Mouse (Mus musculus) kidney, embryonic 14.5 days (tissue): ENCODE measurements around the gene Tmcc2. TPM values are rescaled to one million over a fixed set of nuclear protein-coding genes. Genes with fewer than 3 reads are reported as not detected.
A peak's percentile ranks its signal among the peaks of the same experiment; 100 is the strongest.

Experiments
- ATAC-seq: fragments of 200-750 bp; cut with Nextera tagmentation; 2 replicates; pipeline ENCODE4 v1.8.0; 2017; ENCODE audit warnings: moderate number of reproducible peaks, mild to moderate bottlenecking, moderate TSS enrichment, moderate library complexity; ENCODE audit not compliant: low FRiP score, low TSS enrichment
- H3K27ac ChIP-seq: fragments of 300-500 bp; sonication (generic); 2 replicates; pipeline ENCODE4 v1.5.1; 2014; ENCODE audit warnings: low read depth, mild to moderate bottlenecking, low read length, moderate library complexity, mixed read lengths
- H3K27me3 ChIP-seq: fragments of 300-500 bp; sonication (generic); 2 replicates; pipeline ENCODE4 v1.6.1; 2014; ENCODE audit warnings: mild to moderate bottlenecking, low read length; ENCODE audit not compliant: control insufficient read depth, insufficient read depth
- H3K36me3 ChIP-seq: fragments of 300-500 bp; sonication (generic); 2 replicates; pipeline ENCODE4 v1.6.1; 2014; ENCODE audit warnings: low read length, mixed read lengths; ENCODE audit not compliant: control insufficient read depth, insufficient read depth
- H3K4me1 ChIP-seq: fragments of 300-500 bp; sonication (generic); 2 replicates; pipeline ENCODE4 v1.6.1; 2014; ENCODE audit warnings: low read length, mixed read lengths; ENCODE audit not compliant: control insufficient read depth, insufficient read depth
- H3K4me2 ChIP-seq: fragments of 300-500 bp; sonication (generic); replicated peaks from 2 replicates; pipeline ENCODE4 v1.6.1; 2014; ENCODE audit warnings: low read depth, mild to moderate bottlenecking, low read length
- H3K4me3 ChIP-seq: fragments of 300-500 bp; sonication (generic); 2 replicates; pipeline ENCODE4 v1.5.1; 2014; ENCODE audit warnings: mild to moderate bottlenecking, low read length
- H3K9ac ChIP-seq: fragments of 300-500 bp; sonication (generic); 2 replicates; pipeline ENCODE4 v1.6.1; 2014; ENCODE audit warnings: low read depth, mild to moderate bottlenecking, low read length, moderate library complexity
- H3K9me3 ChIP-seq: fragments of 300-500 bp; sonication (generic); 2 replicates; pipeline ENCODE4 v1.6.1; 2016; ENCODE audit warnings: low read length; ENCODE audit not compliant: control insufficient read depth
- WGBS: fragments of 180-500 bp; shearing (Covaris S2); extraction: QIAGEN DNeasy Blood & Tissue Kit; methylation state at CpG from one replicate; pipeline ENCODE4 v1.1.7; 2014; 5-methylcytosine and 5-hydroxymethylcytosine counted together
- polyA plus RNA-seq: library from polyadenylated mRNA; unstranded; fragments of >200 nt; fragmentation: Nextera tagmentation; extraction: Ambion mirVana; gene quantifications from 2 replicates; pipeline ENCODE4 v1.2.1, GENCODE M21; 2014

Tmcc2 gene
- polyA plus RNA-seq, 1 experiment from 2014 or later = 6.2 TPM

DNA sequence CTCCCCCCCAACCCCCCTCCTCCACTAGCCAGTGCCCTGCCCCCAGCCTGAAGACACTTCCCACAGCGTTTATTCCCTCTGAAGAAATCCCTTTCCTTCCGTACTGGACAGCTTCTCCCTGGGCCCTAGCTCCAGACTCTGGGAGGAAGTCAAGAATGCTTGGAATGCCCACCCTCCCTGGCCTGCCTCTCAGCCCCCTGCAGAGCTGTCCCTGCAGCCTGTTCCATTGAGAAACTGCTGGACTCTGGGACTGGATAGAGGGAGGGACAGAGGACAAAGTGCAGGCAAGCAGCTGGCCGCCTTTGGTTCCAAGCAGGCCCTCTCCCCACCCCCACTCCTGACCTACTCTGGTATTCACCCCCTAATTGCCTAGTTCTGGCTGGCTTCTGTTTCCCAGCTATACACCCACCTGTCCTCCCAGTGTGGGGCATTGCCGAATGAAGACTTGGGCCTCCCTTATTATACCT, 57.4 kb downstream of the Tmcc2 start:
- Histone ChIP-seq H3K4me3 (no peak overlapping the region), H3K36me3 (no peaks in the 10 kb centered on the region), H3K9ac (no peak overlapping the region), H3K27me3 (no peaks in the 10 kb centered on the region), H3K9me3 (no peaks in the 10 kb centered on the region), H3K27ac (peak overlapping the region; percentile 90; the same call in 1 of the 2 replicates), H3K4me2 (no peak overlapping the region), H3K4me1 (peaks cover 32% of the 10 kb centered on the region)
- 7% methylated on average over 4 of the region's 4 CpGs for WGBS
- peak; percentile 84 for ATAC-seq

DNA sequence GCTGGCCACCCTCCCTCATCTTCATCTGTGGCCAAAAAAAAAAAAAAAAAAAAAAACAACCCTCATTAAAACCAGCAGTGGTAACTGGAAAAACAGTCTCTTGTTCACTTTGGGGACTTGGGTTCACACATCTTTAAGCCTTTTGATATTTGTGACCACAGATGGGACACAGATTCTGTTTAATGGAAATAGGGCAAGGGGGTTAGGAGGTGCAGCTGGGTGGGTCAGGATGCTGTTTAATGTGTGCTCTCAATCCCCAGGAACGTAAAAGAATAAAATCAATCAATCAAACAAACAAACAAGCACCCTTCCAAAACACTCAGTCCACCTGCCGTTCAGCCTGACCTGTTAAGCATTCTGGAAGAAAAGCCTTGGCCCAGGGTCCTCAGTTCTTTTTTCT, 57.9 kb downstream of the Tmcc2 start:
- ATAC-seq = no peak
- peaks cover 32% of the 10 kb centered on the region for H3K4me1 ChIP-seq
- H3K27ac ChIP-seq = peak overlapping the region; percentile 90; the same call in 1 of the 2 replicates

DNA sequence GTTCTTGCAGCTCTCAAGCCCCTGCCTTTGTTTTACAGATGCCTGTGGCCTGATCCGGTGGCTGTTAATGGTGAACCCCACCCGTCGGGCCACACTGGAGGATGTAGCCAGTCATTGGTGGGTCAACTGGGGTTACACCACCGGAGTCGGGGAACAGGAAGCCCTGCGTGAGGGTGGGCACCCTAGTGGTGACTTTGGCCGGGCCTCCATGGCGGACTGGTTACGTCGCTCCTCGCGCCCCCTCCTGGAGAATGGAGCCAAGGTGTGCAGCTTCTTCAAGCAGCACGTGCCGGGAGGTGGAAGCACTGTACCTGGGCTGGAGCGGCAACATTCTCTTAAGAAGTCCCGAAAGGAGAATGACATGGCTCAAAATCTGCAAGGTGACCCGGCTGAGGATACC, 59.8 kb downstream of the Tmcc2 start:
- Histone ChIP-seq H3K9ac (no peak overlapping the region), H3K27ac (no peak overlapping the region), H3K4me1 (peaks cover 31% of the 10 kb centered on the region), H3K27me3 (no peaks in the 10 kb centered on the region), H3K4me3 (no peak overlapping the region), H3K36me3 (no peaks in the 10 kb centered on the region), H3K4me2 (no peak overlapping the region), H3K9me3 (no peaks in the 10 kb centered on the region)
- WGBS = 88% methylated on average over 17 of the region's 17 CpGs
- no peak for ATAC-seq

More for the DNA sequence above, 57.9 kb downstream of the Tmcc2 start:
- H3K9me3 ChIP-seq = no peaks in the 10 kb centered on the region
- no peak overlapping the region for H3K9ac ChIP-seq
- no peak overlapping the region for H3K4me2 ChIP-seq
- 4% methylated on average over 2 of the region's 2 CpGs for WGBS
- no peaks in the 10 kb centered on the region for H3K27me3 ChIP-seq
- no peak overlapping the region for H3K4me3 ChIP-seq
- no peaks in the 10 kb centered on the region for H3K36me3 ChIP-seq

DNA sequence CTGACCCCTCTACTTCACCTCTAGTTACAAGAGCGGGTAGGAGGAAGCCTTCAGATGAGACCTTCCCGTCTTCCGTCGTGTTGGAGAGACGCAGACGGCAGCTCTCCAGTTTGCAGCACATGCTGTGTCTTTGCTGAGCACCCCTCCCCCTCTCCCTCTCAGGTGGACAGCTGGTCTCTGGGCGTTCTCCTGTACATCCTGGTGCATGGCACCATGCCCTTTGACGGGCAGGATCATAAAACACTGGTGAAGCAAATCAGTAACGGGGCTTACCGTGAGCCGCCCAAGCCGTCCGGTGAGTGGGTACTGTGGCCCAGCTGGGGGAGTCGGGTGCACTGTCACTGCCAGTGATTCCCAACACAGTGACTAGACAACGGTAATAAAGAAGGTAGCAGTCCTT, 60.7 kb downstream of the Tmcc2 start:
- no peaks in the 10 kb centered on the region for H3K36me3 ChIP-seq
- H3K9ac ChIP-seq = no peak overlapping the region
- H3K4me1 ChIP-seq = peaks cover 26% of the 10 kb centered on the region
- no peak overlapping the region for H3K4me3 ChIP-seq
- no peaks in the 10 kb centered on the region for H3K9me3 ChIP-seq
- H3K27me3 ChIP-seq = no peaks in the 10 kb centered on the region
- no peak for ATAC-seq
- H3K27ac ChIP-seq = no peak overlapping the region
- 57% methylated on average over 15 of the region's 15 CpGs for WGBS
- H3K4me2 ChIP-seq = no peak overlapping the region

DNA sequence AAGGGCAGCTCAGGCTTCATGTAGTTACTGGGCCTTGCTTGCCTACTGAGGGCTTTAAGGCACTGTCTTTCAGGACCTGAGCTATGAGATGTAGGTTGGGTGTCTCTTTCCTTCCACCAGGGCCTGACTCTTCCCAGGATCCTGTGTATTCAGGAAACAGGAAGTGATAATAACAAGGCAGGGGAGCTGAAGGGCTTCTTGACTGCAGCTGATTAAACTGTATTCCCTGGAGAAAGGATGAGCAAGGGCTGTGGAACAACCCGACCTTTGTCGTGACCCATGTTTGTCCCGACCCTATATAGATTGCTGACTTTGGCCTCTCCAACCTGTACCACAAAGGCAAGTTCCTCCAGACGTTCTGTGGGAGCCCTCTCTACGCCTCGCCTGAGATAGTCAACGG, 61.4 kb downstream of the Tmcc2 start:
- 85% methylated on average over 7 of the region's 7 CpGs for WGBS
- ATAC-seq = no peak
- Histone ChIP-seq H3K4me2 (no peak overlapping the region), H3K4me1 (peaks cover 19% of the 10 kb centered on the region), H3K9ac (no peak overlapping the region), H3K9me3 (no peaks in the 10 kb centered on the region), H3K27me3 (no peaks in the 10 kb centered on the region), H3K4me3 (no peak overlapping the region), H3K36me3 (no peaks in the 10 kb centered on the region), H3K27ac (no peak overlapping the region)

DNA sequence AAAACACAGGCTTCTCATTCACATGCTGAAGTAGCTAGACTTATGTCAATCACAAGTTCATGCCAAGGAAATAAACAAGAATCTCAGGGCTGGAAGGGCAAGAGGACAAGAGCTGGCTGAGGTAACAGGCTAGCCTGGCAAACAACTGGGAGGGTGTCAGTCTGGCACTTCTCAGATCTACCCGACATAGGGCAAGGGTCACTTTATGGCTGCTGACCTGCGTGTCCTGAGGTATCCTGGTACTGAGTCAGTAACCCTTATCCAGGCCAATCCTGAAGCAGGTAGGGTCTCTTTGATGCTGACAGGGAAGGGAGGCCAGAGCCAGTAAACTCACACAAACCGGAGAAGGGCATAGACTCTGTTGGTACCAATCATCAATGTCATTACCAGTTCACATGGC, 62.5 kb downstream of the Tmcc2 start:
- Histone ChIP-seq H3K4me2 (no peak overlapping the region), H3K36me3 (no peaks in the 10 kb centered on the region), H3K27ac (no peak overlapping the region), H3K9ac (no peak overlapping the region), H3K4me1 (peaks cover 9% of the 10 kb centered on the region), H3K27me3 (no peaks in the 10 kb centered on the region), H3K4me3 (no peak overlapping the region), H3K9me3 (no peaks in the 10 kb centered on the region)
- WGBS = 37% methylated on average over 3 of the region's 3 CpGs
- no peak for ATAC-seq

DNA sequence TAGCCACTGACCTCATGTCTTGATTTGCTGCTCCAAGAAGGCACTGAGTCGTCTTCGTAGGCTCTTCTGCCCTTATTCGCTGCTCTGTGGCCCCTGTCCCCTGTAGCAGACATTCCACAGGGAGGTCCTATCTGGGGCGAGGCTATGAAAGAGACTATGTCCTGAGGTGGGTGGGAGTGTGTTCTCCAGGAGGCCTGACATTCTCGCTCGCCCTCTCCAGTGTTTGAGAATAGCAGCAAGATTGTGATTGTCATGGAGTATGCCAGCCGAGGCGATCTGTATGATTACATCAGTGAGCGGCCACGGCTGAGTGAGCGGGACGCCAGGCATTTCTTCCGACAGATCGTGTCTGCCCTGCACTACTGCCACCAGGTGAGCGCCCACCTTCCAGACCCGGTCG, 63.6 kb downstream of the Tmcc2 start:
- Histone ChIP-seq H3K9me3 (no peaks in the 10 kb centered on the region), H3K9ac (no peak overlapping the region), H3K27ac (no peak overlapping the region), H3K4me2 (no peak overlapping the region), H3K36me3 (no peaks in the 10 kb centered on the region), H3K27me3 (no peaks in the 10 kb centered on the region), H3K4me3 (no peak overlapping the region), H3K4me1 (peaks cover 10% of the 10 kb centered on the region)
- WGBS = 63% methylated on average over 17 of the region's 17 CpGs
- ATAC-seq = no peak

DNA sequence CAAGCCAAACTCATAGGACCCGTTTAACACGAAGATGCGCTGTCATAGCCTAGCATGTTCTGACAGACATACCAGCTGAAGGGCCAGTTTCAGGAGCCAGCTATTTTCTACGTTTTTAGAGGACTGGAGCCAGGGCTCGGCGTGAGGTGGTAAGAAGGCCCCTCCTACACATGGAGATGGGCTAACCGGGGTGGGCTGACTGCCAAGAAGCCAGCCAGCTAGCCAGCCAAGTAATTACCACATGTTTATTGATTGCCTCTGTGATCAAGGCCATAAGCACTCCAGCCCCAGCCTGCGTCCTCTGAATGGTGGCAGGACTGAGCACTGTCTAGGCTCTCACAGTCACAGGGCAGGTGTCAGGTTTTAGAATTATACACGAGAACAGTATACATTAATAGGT, 64.3 kb downstream of the Tmcc2 start:
- H3K27me3 ChIP-seq = no peaks in the 10 kb centered on the region
- H3K4me1 ChIP-seq = peaks cover 11% of the 10 kb centered on the region
- no peaks in the 10 kb centered on the region for H3K36me3 ChIP-seq
- H3K9me3 ChIP-seq = no peaks in the 10 kb centered on the region
- no peak for ATAC-seq
- 0 out of 2 replicates have a peak overlapping the region, but pooled peaks have one; percentile 10 for H3K27ac ChIP-seq
- no peak overlapping the region for H3K4me3 ChIP-seq
- WGBS = 41% methylated on average over 9 of the region's 9 CpGs
- H3K4me2 ChIP-seq = no peak overlapping the region
- no peak overlapping the region for H3K9ac ChIP-seq

DNA sequence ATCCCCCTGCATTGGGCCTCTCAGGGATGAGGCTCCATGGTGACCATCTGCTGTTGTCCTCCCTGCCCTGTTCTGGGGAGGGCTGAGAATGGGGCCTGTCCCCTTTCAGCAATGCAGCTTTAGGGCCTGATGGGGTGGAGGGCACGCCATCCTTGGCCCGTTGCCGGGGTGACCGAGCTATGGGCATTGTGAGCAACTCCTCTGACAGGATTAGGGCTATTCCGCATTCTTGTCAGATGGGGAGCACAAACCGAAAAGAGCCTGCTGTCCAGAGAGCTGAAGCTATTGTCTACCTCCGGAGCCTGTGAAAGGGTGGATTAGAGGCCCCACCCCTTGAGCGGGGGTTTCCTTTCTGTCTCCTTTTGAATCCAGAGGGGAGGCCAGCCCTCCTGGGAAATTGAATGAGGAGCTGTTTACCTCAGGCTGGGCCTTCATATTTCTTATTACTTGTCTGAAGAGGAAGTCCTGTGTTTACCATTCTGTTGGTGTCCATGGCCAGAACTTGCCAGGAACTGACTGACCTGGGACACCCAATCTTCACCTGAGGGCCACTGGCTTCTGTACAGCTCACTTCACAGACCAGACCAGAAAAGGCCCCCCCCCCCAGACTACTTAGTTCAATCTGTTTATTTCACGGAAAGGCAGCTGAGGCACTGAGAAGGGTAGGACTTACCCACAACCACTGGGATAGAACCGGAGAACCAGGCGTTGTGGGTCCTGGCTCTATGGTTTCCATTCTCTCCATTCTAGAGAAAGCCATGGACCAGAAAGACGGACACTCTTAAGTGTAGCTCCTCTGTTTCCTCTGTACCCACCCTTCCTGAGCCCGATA, 68.2 kb downstream of the Tmcc2 start:
- Histone ChIP-seq H3K27me3 (no peaks in the 10 kb centered on the region), H3K9ac (no peak overlapping the region; the same call in 1 of the 2 replicates), H3K4me2 (0 out of 2 replicates have a peak overlapping the region, but pooled peaks have one; percentile 10), H3K36me3 (no peaks in the 10 kb centered on the region), H3K9me3 (no peaks in the 10 kb centered on the region), H3K27ac (peak overlapping the region; percentile 32; the same call in 1 of the 2 replicates), H3K4me3 (no peak overlapping the region), H3K4me1 (peaks cover 15% of the 10 kb centered on the region)
- 43% methylated on average over 13 of the region's 13 CpGs for WGBS
- peak; percentile 59 for ATAC-seq
